9 mouse cellular contexts compared by ENCODE assay signal in genomic region chr17:84156748-84157742, GRCm38 (mm10). TPM values are rescaled to one million over a fixed set of nuclear protein-coding genes. Genes with fewer than 3 reads are reported as not detected.
DNase-seq lines count a peak whose midpoint lies in the region; ATAC-seq and TF ChIP-seq lines count a peak whose summit lies in the region.
"Had no signal": no experiment of that assay in that cellular context is flagged by ENCODE, and none has a peak within 500 bp of the region (broad histone marks: within the 10 kb centered on the region; RNA-seq: fewer than 3 reads in every experiment).

No protein-coding gene starts in this region.

- 35% methylated on average over 19 of the region's 19 CpGs for WGBS in heart, embryonic 10.5 days
- WGBS in heart, embryonic 12.5 days: 43% methylated on average over 19 of the region's 19 CpGs
- WGBS in large intestine, adult 2 months: 26% methylated on average over 19 of the region's 19 CpGs
- WGBS in forebrain, embryonic 13.5 days: 37% methylated on average over 19 of the region's 19 CpGs

- no peak for TF ChIP-seq POLR2A in bone marrow macrophage, adult 2 months (IDR thresholded peaks at IDR 0.05; ENCODE audit: borderline replicate concordance, low read depth, low read length)

- no peak overlapping the region for H3K4me2 ChIP-seq in heart, embryonic 12.5 days
- H3K4me2 ChIP-seq in forebrain, embryonic 13.5 days: no peak overlapping the region

- ATAC-seq in heart, embryonic 12.5 days (ENCODE audit: insufficient number of reproducible peaks, low FRiP score): no peak
- no peak for ATAC-seq in forebrain, embryonic 13.5 days

- H3K9me3 ChIP-seq in heart, embryonic 10.5 days: no peaks in the 10 kb centered on the region
- H3K9me3 ChIP-seq in heart, embryonic 12.5 days (replicated peaks): no peaks in the 10 kb centered on the region
- no peaks in the 10 kb centered on the region for H3K9me3 ChIP-seq in forebrain, embryonic 13.5 days (replicated peaks)

- peaks cover 81% of the 10 kb centered on the region for H3K4me1 ChIP-seq in heart, embryonic 10.5 days
- peaks cover 58% of the 10 kb centered on the region for H3K4me1 ChIP-seq in heart, embryonic 12.5 days (replicated peaks)
- H3K4me1 ChIP-seq in bone marrow macrophage, adult 2 months (ENCODE audit: control insufficient read depth, insufficient read depth, low read length): peaks cover 25% of the 10 kb centered on the region
- peaks cover 17% of the 10 kb centered on the region; the same call in 1 of the 2 replicates for H3K4me1 ChIP-seq in forebrain, embryonic 13.5 days

- peak overlapping the region; percentile 60 for H3K27ac ChIP-seq in heart, embryonic 10.5 days
- H3K27ac ChIP-seq in heart, embryonic 12.5 days (ENCODE audit: poor library complexity, severe bottlenecking): no peak overlapping the region
- H3K27ac ChIP-seq in bone marrow macrophage, adult 2 months (ENCODE audit: insufficient read depth, low read depth, low read length): peak overlapping the region; percentile 66
- H3K27ac ChIP-seq in forebrain, embryonic 13.5 days: no peak overlapping the region

- no peak overlapping the region for H3K9ac ChIP-seq in heart, embryonic 12.5 days
- no peak overlapping the region for H3K9ac ChIP-seq in forebrain, embryonic 13.5 days

- no peak for DNase-seq in heart, embryonic 10.5 days (ENCODE audit: low spot score)
- DNase-seq in large intestine, adult 2 months (ENCODE audit: low read depth, low spot score): peak; percentile 82
- DNase-seq in naive thymus-derived CD4-positive, alpha-beta T cell, adult 2 months (ENCODE audit: low read depth): peak; percentile 63
- DNase-seq in adipocyte (ENCODE audit: low spot score): no peak
- DNase-seq in gastrocnemius, adult 8-10 months (ENCODE audit: low spot score in 2 of 2): no peak

- no peak for TF ChIP-seq CTCF in bone marrow macrophage, adult 2 months (IDR thresholded peaks at IDR 0.05; ENCODE audit: low read depth, low read length)

- H3K27me3 ChIP-seq in heart, embryonic 10.5 days (ENCODE audit: insufficient read depth, poor library complexity, severe bottlenecking): peaks cover 23% of the 10 kb centered on the region; the same call in 1 of the 2 replicates
- peaks cover 8% of the 10 kb centered on the region; the same call in 1 of the 2 replicates for H3K27me3 ChIP-seq in heart, embryonic 12.5 days (replicated peaks)
- peaks cover 13% of the 10 kb centered on the region for H3K27me3 ChIP-seq in forebrain, embryonic 13.5 days

- H3K4me3 ChIP-seq in heart, embryonic 10.5 days: no peak overlapping the region
- no peak overlapping the region for H3K4me3 ChIP-seq in heart, embryonic 12.5 days
- no peak overlapping the region for H3K4me3 ChIP-seq in bone marrow macrophage, adult 2 months (ENCODE audit: insufficient read depth, low read length)
- H3K4me3 ChIP-seq in forebrain, embryonic 13.5 days: no peak overlapping the region
- H3K4me3 ChIP-seq: erythroblast, embryonic 14.5 days had no signal

- H3K36me3 ChIP-seq in heart, embryonic 10.5 days: no peaks in the 10 kb centered on the region
- H3K36me3 ChIP-seq in heart, embryonic 12.5 days: no peaks in the 10 kb centered on the region
- H3K36me3 ChIP-seq in forebrain, embryonic 13.5 days (ENCODE audit: poor library complexity, severe bottlenecking): no peaks in the 10 kb centered on the region

RNA-seq across cellular contexts. Expression of gene Zfp36l2, which starts 30.7 kb away (rescaled TPM):
- polyA plus RNA-seq in heart, embryonic 10.5 days (2016; fragmentation: Nextera tagmentation; extraction: Ambion mirVana): 5.2 and 10.4 TPM in 2 replicates
- 10.3 and 10.5 TPM in 2 replicates for polyA plus RNA-seq in heart, embryonic 12.5 days (2016; fragmentation: Nextera tagmentation; extraction: Ambion mirVana)
- polyA plus RNA-seq in bone marrow macrophage, adult 2 months (2012; ENCODE audit: insufficient read depth, insufficient read length, missing spikeins): 317 and 318 TPM in 2 replicates
- 35.3 and 70.1 TPM in 2 replicates for polyA plus RNA-seq in large intestine, adult 2 months (2012; rRNA removed)
- total RNA-seq in gastrocnemius, adult 8-10 months (2022): 10 to 100 TPM in 1 of 4 experiments, 1 to 10 TPM in 3; 5.1 to 10.3 (median 7.5) TPM
- polyA plus RNA-seq in forebrain, embryonic 13.5 days (2015; fragmentation: Nextera tagmentation; extraction: Ambion mirVana): 4.9 and 5.0 TPM in 2 replicates

Comparison
In these comparisons a context has a peak if more than half of its experiments do, and no peak if none do; other contexts are left out.
1. H3K27ac ChIP-seq: peak in heart, embryonic 10.5 days (single experiment) and bone marrow macrophage, adult 2 months (single experiment); none in heart, embryonic 12.5 days (single experiment) and forebrain, embryonic 13.5 days (single experiment).
2. DNase-seq: peak in large intestine, adult 2 months (single experiment) and naive thymus-derived CD4-positive, alpha-beta T cell, adult 2 months (single experiment); none in heart, embryonic 10.5 days (single experiment), adipocyte (single experiment) and gastrocnemius, adult 8-10 months (0 of 2).